Mouse (Mus musculus): ENCODE data around the gene Lrrc71. TPM values are rescaled to one million over a fixed set of nuclear protein-coding genes. Genes with fewer than 3 reads are reported as not detected.

The Lrrc71 gene
- 0.71 and 0.87 TPM in 2 replicates for polyA plus RNA-seq (2015; fragmentation: Nextera tagmentation; extraction: Ambion mirVana)

- peaks cover 3% of the 10 kb centered on the region; the same call in 1 of the 2 replicates for H3K4me1 ChIP-seq (ENCODE audit: control insufficient read depth, insufficient read depth, low read length)
- WGBS: 45% methylated on average over 13 of the region's 13 CpGs
- H3K9ac ChIP-seq (ENCODE audit: low read length): no peak within 1 kb of the TSS; the same call in 1 of the 2 replicates
- no peak within 1 kb of the TSS for H3K27ac ChIP-seq (ENCODE audit: low read length)
- H3K4me2 ChIP-seq (ENCODE audit: low read depth, low read length): no peak within 1 kb of the TSS
- H3K27me3 ChIP-seq (ENCODE audit: control insufficient read depth, insufficient read depth, low read length): peaks cover 2% of the 10 kb centered on the region; the same call in 1 of the 2 replicates
- H3K9me3 ChIP-seq (replicated peaks; ENCODE audit: control insufficient read depth, low read length): no peaks in the 10 kb centered on the region
- ATAC-seq (replicated peaks; ENCODE audit: extremely low read depth, insufficient read depth, low FRiP score): 0 out of 2 replicates have a peak, but pooled peaks have one; percentile 16
- peaks cover 5% of the 10 kb centered on the region; the same call in 1 of the 2 replicates for H3K36me3 ChIP-seq (ENCODE audit: control insufficient read depth, insufficient read depth)
- no peak within 1 kb of the TSS for H3K4me3 ChIP-seq (ENCODE audit: low read length)
These were observed at the start of gene Lrrc71 for GRCm38 (mm10) chr3:87748431-87748830. Gene Lrrc71 (minus strand): TSS chr3:87748625.

DNA sequence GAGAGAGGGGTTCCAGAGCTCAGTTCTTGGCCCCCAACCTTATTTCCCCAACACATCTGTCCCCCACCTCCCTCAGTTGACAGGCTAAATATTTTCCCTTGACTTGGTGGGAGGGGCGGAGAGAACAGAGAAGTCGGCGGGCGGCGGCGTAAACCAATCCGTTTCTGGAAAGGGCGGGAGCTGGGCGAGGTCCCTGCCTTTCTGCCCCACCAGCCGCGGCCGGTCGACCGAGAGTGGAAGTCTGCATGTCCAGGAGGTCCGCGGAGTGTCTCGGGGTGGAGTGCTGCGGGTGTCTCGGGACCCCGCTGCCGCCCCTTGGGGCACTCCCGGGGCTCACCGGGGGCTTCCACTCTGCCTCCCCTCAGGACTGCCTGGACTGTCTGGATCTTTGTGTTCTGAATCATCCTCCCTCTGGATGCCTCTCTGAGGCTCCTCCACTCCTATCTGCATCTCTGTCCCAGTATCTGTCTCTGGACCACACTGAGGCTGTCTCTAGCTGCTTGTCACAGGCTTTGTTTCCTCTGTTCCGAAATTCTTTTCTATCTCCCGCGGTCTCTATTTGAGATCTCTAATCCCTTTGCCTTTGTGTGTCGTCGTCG lies 48.4 kb upstream of the Lrrc71 start, which contains the start of gene Insrr:
Gene Insrr (plus strand): TSS at position 216 of the 599 bp plus-strand sequence.
- no peaks in the 10 kb centered on the region for H3K9me3 ChIP-seq (replicated peaks; ENCODE audit: control insufficient read depth, low read length)
- H3K36me3 ChIP-seq (ENCODE audit: control insufficient read depth, insufficient read depth): no peaks in the 10 kb centered on the region
- peak within 1 kb of the TSS; percentile 37 for H3K4me3 ChIP-seq (ENCODE audit: low read length)
- H3K4me2 ChIP-seq (ENCODE audit: low read depth, low read length): peak within 1 kb of the TSS; percentile 60
- H3K27me3 ChIP-seq (ENCODE audit: control insufficient read depth, insufficient read depth, low read length): peaks cover 98% of the 10 kb centered on the region
- H3K27ac ChIP-seq (ENCODE audit: low read length): no peak within 1 kb of the TSS
- peak within 1 kb of the TSS; percentile 24; the same call in 1 of the 2 replicates for H3K9ac ChIP-seq (ENCODE audit: low read length)
- no peak for ATAC-seq (replicated peaks; ENCODE audit: extremely low read depth, insufficient read depth, low FRiP score)
- peaks cover 12% of the 10 kb centered on the region; the same call in 1 of the 2 replicates for H3K4me1 ChIP-seq (ENCODE audit: control insufficient read depth, insufficient read depth, low read length)
- under 1% methylated on average over 29 of the region's 29 CpGs for WGBS

DNA sequence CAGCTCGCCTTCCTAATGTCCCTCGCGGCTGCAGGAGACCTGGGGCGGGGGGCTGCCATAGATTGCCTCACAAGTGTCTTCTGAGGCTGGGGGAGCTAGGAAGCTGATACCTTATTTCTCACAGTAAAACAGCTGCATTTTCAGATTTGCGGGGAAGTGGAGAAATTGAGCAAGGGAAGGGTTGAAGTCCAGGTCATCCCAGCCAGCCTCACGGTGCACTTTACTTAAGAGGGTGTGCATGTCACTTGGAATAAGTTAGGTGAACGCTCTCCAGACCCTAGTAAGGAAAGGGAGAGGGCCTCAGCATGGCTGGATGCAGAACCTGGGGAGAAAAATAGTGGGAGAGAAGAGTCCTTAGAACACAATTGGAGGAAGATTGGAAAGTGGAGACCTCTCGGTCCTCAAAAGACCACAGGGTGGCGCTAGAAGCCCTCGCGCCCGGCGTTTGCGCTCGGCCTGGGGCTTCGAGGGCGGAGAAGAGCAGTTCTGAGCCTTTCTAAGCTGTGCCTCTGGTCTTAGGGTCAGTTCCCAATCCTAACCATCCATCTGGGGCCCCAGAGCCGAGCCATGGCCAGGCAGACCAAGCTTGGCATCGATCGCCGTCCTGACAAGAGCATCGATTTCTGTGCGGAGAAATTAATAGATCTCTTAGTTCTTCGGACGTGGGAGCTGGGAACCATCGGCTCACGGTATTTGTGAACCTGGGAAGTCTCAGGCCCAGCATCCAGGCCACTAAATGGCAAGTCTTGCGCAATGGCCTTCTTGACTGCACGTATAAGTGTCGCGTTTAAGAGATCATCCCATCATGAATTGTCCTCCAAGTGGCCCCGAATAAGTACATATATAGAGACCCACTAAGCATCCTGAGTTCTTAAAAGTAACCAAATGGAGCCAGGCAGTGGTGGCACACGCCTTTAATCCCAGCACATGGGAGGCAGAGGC lies 47.2 kb upstream of the Lrrc71 start:
- Histone ChIP-seq H3K9ac (ENCODE audit: low read length) (no peak overlapping the region; the same call in 1 of the 2 replicates), H3K4me1 (ENCODE audit: control insufficient read depth, insufficient read depth, low read length) (peaks cover 12% of the 10 kb centered on the region; the same call in 1 of the 2 replicates), H3K4me2 (ENCODE audit: low read depth, low read length) (peak overlapping the region; percentile 39), H3K36me3 (ENCODE audit: control insufficient read depth, insufficient read depth) (no peaks in the 10 kb centered on the region), H3K9me3 (replicated peaks; ENCODE audit: control insufficient read depth, low read length) (no peaks in the 10 kb centered on the region), H3K27ac (ENCODE audit: low read length) (no peak overlapping the region), H3K27me3 (ENCODE audit: control insufficient read depth, insufficient read depth, low read length) (peaks cover 95% of the 10 kb centered on the region), H3K4me3 (ENCODE audit: low read length) (peak overlapping the region; percentile 36)
- WGBS: 17% methylated on average over 33 of the region's 33 CpGs
- ATAC-seq (replicated peaks; ENCODE audit: extremely low read depth, insufficient read depth, low FRiP score): no peak; the same call in 1 of the 2 replicates

- WGBS: under 1% methylated on average over 43 of the region's 47 CpGs
- H3K4me2 ChIP-seq (ENCODE audit: low read depth, low read length): peak within 1 kb of the TSS; percentile 39
- H3K36me3 ChIP-seq (ENCODE audit: control insufficient read depth, insufficient read depth): no peaks in the 10 kb centered on the region
- ATAC-seq (replicated peaks; ENCODE audit: extremely low read depth, insufficient read depth, low FRiP score): 0 out of 2 replicates have a peak, but pooled peaks have one; percentile 47
- H3K9ac ChIP-seq (ENCODE audit: low read length): peak within 1 kb of the TSS; percentile 32; the same call in 1 of the 2 replicates
- H3K9me3 ChIP-seq (replicated peaks; ENCODE audit: control insufficient read depth, low read length): no peaks in the 10 kb centered on the region
- H3K27me3 ChIP-seq (ENCODE audit: control insufficient read depth, insufficient read depth, low read length): peaks cover 94% of the 10 kb centered on the region
- H3K4me1 ChIP-seq (ENCODE audit: control insufficient read depth, insufficient read depth, low read length): peaks cover 12% of the 10 kb centered on the region; the same call in 1 of the 2 replicates
- H3K27ac ChIP-seq (ENCODE audit: low read length): no peak within 1 kb of the TSS
- peak within 1 kb of the TSS; percentile 36 for H3K4me3 ChIP-seq (ENCODE audit: low read length)
These were observed 46.5 kb upstream of the Lrrc71 start, which contains the start of gene Ntrk1 for GRCm38 (mm10) chr3:87794922-87795325. Gene Ntrk1 (minus strand): TSS chr3:87795162.

DNA sequence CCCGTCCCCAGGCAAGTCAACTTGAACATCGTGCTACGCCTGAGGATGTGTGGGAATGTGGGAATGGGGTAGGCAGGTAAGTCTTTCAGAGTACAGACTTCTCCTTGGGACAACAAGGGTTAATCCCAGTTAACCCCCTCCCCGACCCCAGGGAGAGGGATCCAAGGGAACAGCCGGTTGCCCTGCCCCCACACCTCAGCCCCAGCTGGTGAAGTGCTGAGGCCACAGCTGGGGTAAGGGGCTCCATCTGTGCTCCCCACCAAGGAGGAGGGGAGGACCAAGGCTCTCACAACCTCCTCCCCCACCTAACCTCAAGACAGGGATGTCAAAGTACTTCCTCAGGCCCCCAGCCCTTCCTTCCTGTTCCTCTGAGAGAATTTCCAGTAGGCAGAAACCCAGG lies 41.3 kb upstream of the Lrrc71 start:
- H3K9ac ChIP-seq (ENCODE audit: low read length): no peak overlapping the region
- H3K4me2 ChIP-seq (ENCODE audit: low read depth, low read length): no peak overlapping the region
- 38% methylated on average over 5 of the region's 5 CpGs for WGBS
- no peak overlapping the region for H3K4me3 ChIP-seq (ENCODE audit: low read length)
- H3K27me3 ChIP-seq (ENCODE audit: control insufficient read depth, insufficient read depth, low read length): peaks cover 56% of the 10 kb centered on the region
- peaks cover 12% of the 10 kb centered on the region for H3K4me1 ChIP-seq (ENCODE audit: control insufficient read depth, insufficient read depth, low read length)
- ATAC-seq (replicated peaks; ENCODE audit: extremely low read depth, insufficient read depth, low FRiP score): no peak
- H3K36me3 ChIP-seq (ENCODE audit: control insufficient read depth, insufficient read depth): no peaks in the 10 kb centered on the region
- no peaks in the 10 kb centered on the region for H3K9me3 ChIP-seq (replicated peaks; ENCODE audit: control insufficient read depth, low read length)
- H3K27ac ChIP-seq (ENCODE audit: low read length): no peak overlapping the region

GRCm38 (mm10) chr3:87789248-87789647 lies 40.8 kb upstream of the Lrrc71 start:
- H3K27ac ChIP-seq (ENCODE audit: low read length): no peak overlapping the region
- H3K4me1 ChIP-seq (ENCODE audit: control insufficient read depth, insufficient read depth, low read length): peaks cover 9% of the 10 kb centered on the region
- no peaks in the 10 kb centered on the region for H3K36me3 ChIP-seq (ENCODE audit: control insufficient read depth, insufficient read depth)
- WGBS: 33% methylated on average over 1 of the region's 1 CpGs
- H3K9me3 ChIP-seq (replicated peaks; ENCODE audit: control insufficient read depth, low read length): no peaks in the 10 kb centered on the region
- no peak overlapping the region for H3K4me3 ChIP-seq (ENCODE audit: low read length)
- no peak for ATAC-seq (replicated peaks; ENCODE audit: extremely low read depth, insufficient read depth, low FRiP score)
- H3K9ac ChIP-seq (ENCODE audit: low read length): no peak overlapping the region
- H3K27me3 ChIP-seq (ENCODE audit: control insufficient read depth, insufficient read depth, low read length): peaks cover 51% of the 10 kb centered on the region
- no peak overlapping the region for H3K4me2 ChIP-seq (ENCODE audit: low read depth, low read length)

GRCm38 (mm10) chr3:87785626-87786214 lies 37.3 kb upstream of the Lrrc71 start:
- Histone ChIP-seq H3K27me3 (ENCODE audit: control insufficient read depth, insufficient read depth, low read length) (peaks cover 21% of the 10 kb centered on the region), H3K9me3 (replicated peaks; ENCODE audit: control insufficient read depth, low read length) (no peaks in the 10 kb centered on the region), H3K36me3 (ENCODE audit: control insufficient read depth, insufficient read depth) (no peaks in the 10 kb centered on the region), H3K9ac (ENCODE audit: low read length) (0 out of 2 replicates have a peak overlapping the region, but pooled peaks have one; percentile 5), H3K4me3 (ENCODE audit: low read length) (no peak overlapping the region), H3K4me2 (ENCODE audit: low read depth, low read length) (no peak overlapping the region), H3K27ac (ENCODE audit: low read length) (no peak overlapping the region), H3K4me1 (ENCODE audit: control insufficient read depth, insufficient read depth, low read length) (peaks cover 9% of the 10 kb centered on the region)
- 10% methylated on average over 6 of the region's 6 CpGs for WGBS
- peak; percentile 41; the same call in 1 of the 2 replicates for ATAC-seq (replicated peaks; ENCODE audit: extremely low read depth, insufficient read depth, low FRiP score)

DNA sequence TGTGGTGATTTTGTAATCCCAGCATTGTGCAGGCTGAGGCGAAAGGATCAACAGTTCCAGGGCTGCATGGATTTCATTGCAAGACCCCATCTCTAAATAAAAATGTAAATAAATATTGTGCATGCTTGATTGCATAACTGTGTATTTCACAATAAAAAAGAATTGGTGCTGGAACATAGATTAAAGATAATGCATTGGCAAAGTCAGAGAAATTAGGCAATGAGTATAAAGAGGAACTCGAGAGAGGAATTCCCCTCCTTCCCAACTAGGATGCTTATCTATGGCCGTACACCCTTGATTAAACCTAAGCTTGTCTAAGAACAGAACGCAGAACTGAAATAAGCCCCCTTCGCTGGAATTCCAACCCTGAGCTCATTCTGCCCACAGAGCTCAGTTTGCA lies 36.7 kb upstream of the Lrrc71 start:
- H3K27ac ChIP-seq (ENCODE audit: low read length): no peak overlapping the region
- no peak overlapping the region for H3K4me3 ChIP-seq (ENCODE audit: low read length)
- H3K36me3 ChIP-seq (ENCODE audit: control insufficient read depth, insufficient read depth): no peaks in the 10 kb centered on the region
- H3K9ac ChIP-seq (ENCODE audit: low read length): no peak overlapping the region
- H3K9me3 ChIP-seq (replicated peaks; ENCODE audit: control insufficient read depth, low read length): no peaks in the 10 kb centered on the region
- H3K4me2 ChIP-seq (ENCODE audit: low read depth, low read length): no peak overlapping the region
- ATAC-seq (replicated peaks; ENCODE audit: extremely low read depth, insufficient read depth, low FRiP score): no peak
- WGBS: 48% methylated on average over 5 of the region's 5 CpGs
- peaks cover 19% of the 10 kb centered on the region for H3K27me3 ChIP-seq (ENCODE audit: control insufficient read depth, insufficient read depth, low read length)
- peaks cover 9% of the 10 kb centered on the region for H3K4me1 ChIP-seq (ENCODE audit: control insufficient read depth, insufficient read depth, low read length)
